Mouse (Mus musculus): ENCODE results near the gene Rasip1. TPM values are rescaled to one million over a fixed set of nuclear protein-coding genes. Genes with fewer than 3 reads are reported as not detected.
A peak's percentile ranks its signal among the peaks of the same experiment; 100 is the strongest.

The Rasip1 gene
- polyA plus RNA-seq, 1 experiment from 2014 or later, result 14.9 TPM

- H3K4me3 ChIP-seq (replicated peaks; ENCODE audit: low read depth, low read length), result no peak overlapping the region
- H3K9ac ChIP-seq (replicated peaks; ENCODE audit: low read length), result no peak overlapping the region; the same call in 1 of the 2 replicates
- H3K9me3 ChIP-seq (ENCODE audit: control insufficient read depth, low read length), result no peaks in the 10 kb centered on the region
- no peaks in the 10 kb centered on the region for H3K27me3 ChIP-seq (ENCODE audit: control insufficient read depth, insufficient read depth, low read length)
- peak overlapping the region; percentile 20 for H3K27ac ChIP-seq (replicated peaks; ENCODE audit: low read depth, low read length)
- ATAC-seq (ENCODE audit: low FRiP score, low TSS enrichment) (peak; percentile 79), DNase-seq (peak; percentile 94)
- H3K36me3 ChIP-seq (ENCODE audit: control insufficient read depth, insufficient read depth, low read length), result no peaks in the 10 kb centered on the region
- 28% methylated on average over 14 of the region's 14 CpGs for whole genome bisulfite sequencing
- H3K4me1 ChIP-seq (ENCODE audit: control insufficient read depth, insufficient read depth, low read length), result no peaks in the 10 kb centered on the region
- H3K4me2 ChIP-seq (ENCODE audit: low read length), result peak overlapping the region; percentile 27
These were observed 55.1 kb downstream of the Rasip1 start for GRCm38 (mm10) chr7:45682144-45683126.

DNA sequence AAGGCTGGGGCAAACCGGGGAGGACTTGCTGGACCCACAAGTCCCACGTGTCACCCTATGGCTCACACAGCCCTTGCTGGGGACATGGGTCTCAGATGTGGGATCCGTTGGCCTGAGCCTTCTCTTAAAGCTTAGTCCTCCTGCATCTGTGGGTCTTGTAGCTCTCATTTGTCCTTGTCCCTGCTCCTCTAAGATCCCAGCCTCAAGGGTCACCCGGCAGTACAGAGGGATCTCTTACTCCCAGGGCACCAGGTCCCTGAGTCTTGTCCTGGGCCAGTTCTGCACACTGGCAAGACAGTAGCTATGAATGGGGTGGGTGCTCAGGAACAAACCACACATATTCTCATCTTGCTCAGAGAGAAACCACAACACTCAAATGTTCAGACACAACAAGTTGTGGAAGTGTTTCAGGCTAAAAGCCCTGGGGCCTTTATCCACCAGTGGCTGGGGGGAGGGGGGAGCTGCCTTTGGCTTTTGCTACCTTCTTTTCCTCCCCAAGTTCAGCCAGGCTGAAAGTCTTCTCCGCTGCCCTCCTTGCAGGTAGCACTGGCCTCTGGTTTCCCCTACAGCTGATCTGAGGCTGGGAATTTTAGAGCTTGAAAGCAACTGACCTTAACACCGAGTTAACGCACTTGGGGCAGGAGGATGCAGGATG is 56.2 kb downstream of the Rasip1 start, which contains the start of gene Ntn5:
Gene Ntn5, plus strand, starts transcription at position 627 of the 655 bp plus-strand sequence.
- Histone ChIP-seq H3K9me3 (ENCODE audit: control insufficient read depth, low read length) (no peaks in the 10 kb centered on the region), H3K9ac (replicated peaks; ENCODE audit: low read length) (no peak within 1 kb of the TSS), H3K4me2 (ENCODE audit: low read length) (no peak within 1 kb of the TSS), H3K27me3 (ENCODE audit: control insufficient read depth, insufficient read depth, low read length) (no peaks in the 10 kb centered on the region), H3K36me3 (ENCODE audit: control insufficient read depth, insufficient read depth, low read length) (no peaks in the 10 kb centered on the region), H3K4me3 (replicated peaks; ENCODE audit: low read depth, low read length) (no peak within 1 kb of the TSS), H3K4me1 (ENCODE audit: control insufficient read depth, insufficient read depth, low read length) (no peaks in the 10 kb centered on the region), H3K27ac (replicated peaks; ENCODE audit: low read depth, low read length) (no peak within 1 kb of the TSS)
- WGBS, result 78% methylated on average over 7 of the region's 7 CpGs
- ATAC-seq (ENCODE audit: low FRiP score, low TSS enrichment) (no peak), DNase-seq (no peak)

DNA sequence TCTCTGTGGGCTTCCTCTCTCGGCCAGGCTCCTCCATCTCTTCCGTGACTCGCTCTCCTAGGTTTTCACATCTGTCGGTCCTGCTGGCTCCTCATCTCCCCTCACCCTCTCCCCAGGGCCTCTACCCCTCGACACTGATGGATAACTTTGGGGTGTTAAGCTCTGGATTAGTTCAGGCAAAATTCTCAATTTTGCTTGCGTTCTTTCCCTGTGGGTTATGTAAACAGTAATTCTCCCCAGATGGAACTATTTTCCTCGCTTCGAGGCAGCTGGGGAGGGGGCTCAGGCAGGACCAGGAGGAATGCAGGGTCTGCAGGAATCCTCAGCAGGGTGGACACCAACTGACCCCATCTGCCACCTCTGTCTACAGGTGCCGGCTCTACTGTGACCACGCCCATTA is 58.5 kb downstream of the Rasip1 start:
- Histone ChIP-seq H3K4me2 (ENCODE audit: low read length) (no peak overlapping the region), H3K36me3 (ENCODE audit: control insufficient read depth, insufficient read depth, low read length) (no peaks in the 10 kb centered on the region), H3K4me3 (replicated peaks; ENCODE audit: low read depth, low read length) (no peak overlapping the region), H3K9me3 (ENCODE audit: control insufficient read depth, low read length) (no peaks in the 10 kb centered on the region), H3K4me1 (ENCODE audit: control insufficient read depth, insufficient read depth, low read length) (no peaks in the 10 kb centered on the region), H3K27me3 (ENCODE audit: control insufficient read depth, insufficient read depth, low read length) (no peaks in the 10 kb centered on the region), H3K27ac (replicated peaks; ENCODE audit: low read depth, low read length) (no peak overlapping the region), H3K9ac (replicated peaks; ENCODE audit: low read length) (no peak overlapping the region)
- ATAC-seq (ENCODE audit: low FRiP score, low TSS enrichment) (no peak), DNase-seq (no peak)
- 73% methylated on average over 10 of the region's 10 CpGs for WGBS

- no peaks in the 10 kb centered on the region for H3K4me1 ChIP-seq (ENCODE audit: control insufficient read depth, insufficient read depth, low read length)
- no peak overlapping the region for H3K9ac ChIP-seq (replicated peaks; ENCODE audit: low read length)
- H3K36me3 ChIP-seq (ENCODE audit: control insufficient read depth, insufficient read depth, low read length), result no peaks in the 10 kb centered on the region
- ATAC-seq (ENCODE audit: low FRiP score, low TSS enrichment) (no peak), DNase-seq (no peak)
- no peaks in the 10 kb centered on the region for H3K9me3 ChIP-seq (ENCODE audit: control insufficient read depth, low read length)
- 78% methylated on average over 3 of the region's 3 CpGs for WGBS
- no peak overlapping the region for H3K4me2 ChIP-seq (ENCODE audit: low read length)
- H3K27ac ChIP-seq (replicated peaks; ENCODE audit: low read depth, low read length), result no peak overlapping the region
- H3K4me3 ChIP-seq (replicated peaks; ENCODE audit: low read depth, low read length), result no peak overlapping the region
- H3K27me3 ChIP-seq (ENCODE audit: control insufficient read depth, insufficient read depth, low read length), result no peaks in the 10 kb centered on the region
These were observed 59.6 kb downstream of the Rasip1 start for GRCm38 (mm10) chr7:45686841-45687240.

Other genes with a start within 250 kb of the Rasip1 start
- 80.6 and 135 TPM in 2 replicates for gene Snrnp70, start 231.7 kb upstream of the Rasip1 start, polyA plus RNA-seq (2014; fragmentation: Nextera tagmentation; extraction: Ambion mirVana)
- gene Kcna7, start 221.8 kb upstream of the Rasip1 start, polyA plus RNA-seq (2014; fragmentation: Nextera tagmentation; extraction: Ambion mirVana), result not detected in 2 replicates
- not detected in 2 replicates for gene Ntf5, start 213.8 kb upstream of the Rasip1 start, polyA plus RNA-seq (2014; fragmentation: Nextera tagmentation; extraction: Ambion mirVana)
- 0.34 TPM in 1 of 2 replicates, not detected in the other for gene Lhb, start 206.7 kb upstream of the Rasip1 start, polyA plus RNA-seq (2014; fragmentation: Nextera tagmentation; extraction: Ambion mirVana)
- 15.5 TPM in 2 replicates for gene Gys1, start 192.6 kb upstream of the Rasip1 start, polyA plus RNA-seq (2014; fragmentation: Nextera tagmentation; extraction: Ambion mirVana)
- gene Ruvbl2, start 189.4 kb upstream of the Rasip1 start, polyA plus RNA-seq (2014; fragmentation: Nextera tagmentation; extraction: Ambion mirVana), result 110 and 114 TPM in 2 replicates
- 5,898 and 6,785 TPM in 2 replicates for gene Ftl1, start 167.6 kb upstream of the Rasip1 start, polyA plus RNA-seq (2014; fragmentation: Nextera tagmentation; extraction: Ambion mirVana)
- 107 and 182 TPM in 2 replicates for gene Bax, start 160.6 kb upstream of the Rasip1 start, polyA plus RNA-seq (2014; fragmentation: Nextera tagmentation; extraction: Ambion mirVana)
- 0.13 and 0.32 TPM in 2 replicates for gene Tulp2, start 145.6 kb upstream of the Rasip1 start, polyA plus RNA-seq (2014; fragmentation: Nextera tagmentation; extraction: Ambion mirVana)
- gene Gm45808, start 140.7 kb upstream of the Rasip1 start, polyA plus RNA-seq (2014; fragmentation: Nextera tagmentation; extraction: Ambion mirVana), result not detected in 2 replicates
- 3.1 and 3.2 TPM in 2 replicates for gene Dhdh, start 138.7 kb upstream of the Rasip1 start, polyA plus RNA-seq (2014; fragmentation: Nextera tagmentation; extraction: Ambion mirVana)
- 86.5 and 89.5 TPM in 2 replicates for gene Nucb1, start 117.1 kb upstream of the Rasip1 start, polyA plus RNA-seq (2014; fragmentation: Nextera tagmentation; extraction: Ambion mirVana)
- 9.5 and 10.2 TPM in 2 replicates for gene Ppp1r15a, start 101.2 kb upstream of the Rasip1 start, polyA plus RNA-seq (2014; fragmentation: Nextera tagmentation; extraction: Ambion mirVana)
- 0.53 and 0.77 TPM in 2 replicates for gene Plekha4, start 101.2 kb upstream of the Rasip1 start, polyA plus RNA-seq (2014; fragmentation: Nextera tagmentation; extraction: Ambion mirVana)
- not detected in 2 replicates for gene Hsd17b14, start 72.6 kb upstream of the Rasip1 start, polyA plus RNA-seq (2014; fragmentation: Nextera tagmentation; extraction: Ambion mirVana)
- gene Bcat2, start 57.3 kb upstream of the Rasip1 start, polyA plus RNA-seq (2014; fragmentation: Nextera tagmentation; extraction: Ambion mirVana), result 14.9 and 16.9 TPM in 2 replicates
- not detected in 2 replicates for gene Fgf21, start 12.0 kb upstream of the Rasip1 start, polyA plus RNA-seq (2014; fragmentation: Nextera tagmentation; extraction: Ambion mirVana)
- gene Fut1, start 10.2 kb upstream of the Rasip1 start, polyA plus RNA-seq (2014; fragmentation: Nextera tagmentation; extraction: Ambion mirVana), result not detected in 2 replicates
- gene Izumo1, start 5.7 kb upstream of the Rasip1 start, polyA plus RNA-seq (2014; fragmentation: Nextera tagmentation; extraction: Ambion mirVana), result not detected in 2 replicates
- gene Mamstr, start 12.5 kb downstream of the Rasip1 start, polyA plus RNA-seq (2014; fragmentation: Nextera tagmentation; extraction: Ambion mirVana), result 3.0 and 4.3 TPM in 2 replicates
- gene Fut2, start 38.9 kb downstream of the Rasip1 start, polyA plus RNA-seq (2014; fragmentation: Nextera tagmentation; extraction: Ambion mirVana), result 0.11 and 0.12 TPM in 2 replicates
- gene Ntn5, start 56.5 kb downstream of the Rasip1 start, polyA plus RNA-seq (2014; fragmentation: Nextera tagmentation; extraction: Ambion mirVana), result 0.30 TPM in 1 of 2 replicates, not detected in the other
- gene Sec1, start 66.9 kb downstream of the Rasip1 start, polyA plus RNA-seq (2014; fragmentation: Nextera tagmentation; extraction: Ambion mirVana), result 0.21 TPM in 1 of 2 replicates, not detected in the other
- 28.1 and 49.1 TPM in 2 replicates for gene Car11, start 72.4 kb downstream of the Rasip1 start, polyA plus RNA-seq (2014; fragmentation: Nextera tagmentation; extraction: Ambion mirVana)
- 1.9 and 4.3 TPM in 2 replicates for gene Dbp, start 77.6 kb downstream of the Rasip1 start, polyA plus RNA-seq (2014; fragmentation: Nextera tagmentation; extraction: Ambion mirVana)
- gene Rpl18, start 88.0 kb downstream of the Rasip1 start, polyA plus RNA-seq (2014; fragmentation: Nextera tagmentation; extraction: Ambion mirVana), result 631 and 710 TPM in 2 replicates
- 17.2 and 19.2 TPM in 2 replicates for gene Sphk2, start 90.5 kb downstream of the Rasip1 start, polyA plus RNA-seq (2014; fragmentation: Nextera tagmentation; extraction: Ambion mirVana)
- 0.46 and 0.90 TPM in 2 replicates for gene Fam83e, start 93.7 kb downstream of the Rasip1 start, polyA plus RNA-seq (2014; fragmentation: Nextera tagmentation; extraction: Ambion mirVana)
- gene Spaca4, start 98.3 kb downstream of the Rasip1 start, polyA plus RNA-seq (2014; fragmentation: Nextera tagmentation; extraction: Ambion mirVana), result not detected in 2 replicates
- 25.2 and 30.2 TPM in 2 replicates for gene Lmtk3, start 156.2 kb downstream of the Rasip1 start, polyA plus RNA-seq (2014; fragmentation: Nextera tagmentation; extraction: Ambion mirVana)
- 5.2 and 8.5 TPM in 2 replicates for gene Sult2b1, start 157.2 kb downstream of the Rasip1 start, polyA plus RNA-seq (2014; fragmentation: Nextera tagmentation; extraction: Ambion mirVana)
- 281 and 288 TPM in 2 replicates for gene Cyth2, start 187.1 kb downstream of the Rasip1 start, polyA plus RNA-seq (2014; fragmentation: Nextera tagmentation; extraction: Ambion mirVana)
- 0.63 and 0.88 TPM in 2 replicates for gene Kcnj14, start 197.3 kb downstream of the Rasip1 start, polyA plus RNA-seq (2014; fragmentation: Nextera tagmentation; extraction: Ambion mirVana)
- gene Grwd1, start 203.5 kb downstream of the Rasip1 start, polyA plus RNA-seq (2014; fragmentation: Nextera tagmentation; extraction: Ambion mirVana), result 37.2 and 37.4 TPM in 2 replicates
- 99.1 and 126 TPM in 2 replicates for gene Kdelr1, start 245.3 kb downstream of the Rasip1 start, polyA plus RNA-seq (2014; fragmentation: Nextera tagmentation; extraction: Ambion mirVana)

Measured in midbrain, embryonic 14.5 days (tissue).